Mouse (Mus musculus): ENCODE data around the gene Commd6. TPM values are rescaled to one million over a fixed set of nuclear protein-coding genes. Genes with fewer than 3 reads are reported as not detected.

Gene Commd6
- polyA plus RNA-seq, 1 experiment = 11.1 TPM

- Histone ChIP-seq H3K27me3 (ENCODE audit: control insufficient read depth, insufficient read depth, low read length) (no peaks in the 10 kb centered on the region), H3K36me3 (ENCODE audit: control insufficient read depth, insufficient read depth, low read length) (no peaks in the 10 kb centered on the region), H3K4me3 (ENCODE audit: control insufficient read depth, low read depth, low read length) (peak within 1 kb of the TSS; percentile 87), H3K4me1 (ENCODE audit: control insufficient read depth, insufficient read depth, low read length) (peaks cover 15% of the 10 kb centered on the region), H3K27ac (ENCODE audit: control insufficient read depth, insufficient read depth, low read depth, low read length) (peak within 1 kb of the TSS; percentile 59)
- TF ChIP-seq POLR2A (IDR thresholded peaks at IDR 0.05; ENCODE audit: control insufficient read depth, low read depth, low read length) (no peak; the same call in 1 of the 2 replicates), CTCF (IDR thresholded peaks at IDR 0.05; ENCODE audit: control insufficient read depth, insufficient read depth, insufficient replicate concordance, low read depth, low read length) (peak; percentile 22; the same call in 1 of the 2 replicates)
Measured at GRCm38 (mm10) chr14:101608519-101609368, 31.7 kb downstream of the Commd6 start, which contains the start of gene Tbc1d4. Gene Tbc1d4 (minus strand): TSS chr14:101609191.

- TF ChIP-seq CTCF (IDR thresholded peaks at IDR 0.05; ENCODE audit: control insufficient read depth, insufficient read depth, insufficient replicate concordance, low read depth, low read length) (no peak), POLR2A (IDR thresholded peaks at IDR 0.05; ENCODE audit: control insufficient read depth, low read depth, low read length) (no peak)
- Histone ChIP-seq H3K27me3 (ENCODE audit: control insufficient read depth, insufficient read depth, low read length) (no peaks in the 10 kb centered on the region), H3K27ac (ENCODE audit: control insufficient read depth, insufficient read depth, low read depth, low read length) (no peak overlapping the region; the same call in 1 of the 2 replicates), H3K4me3 (ENCODE audit: control insufficient read depth, low read depth, low read length) (peak overlapping the region; percentile 87), H3K36me3 (ENCODE audit: control insufficient read depth, insufficient read depth, low read length) (no peaks in the 10 kb centered on the region), H3K4me1 (ENCODE audit: control insufficient read depth, insufficient read depth, low read length) (peaks cover 15% of the 10 kb centered on the region)
Measured at GRCm38 (mm10) chr14:101607631-101608518, 32.6 kb downstream of the Commd6 start.

DNA sequence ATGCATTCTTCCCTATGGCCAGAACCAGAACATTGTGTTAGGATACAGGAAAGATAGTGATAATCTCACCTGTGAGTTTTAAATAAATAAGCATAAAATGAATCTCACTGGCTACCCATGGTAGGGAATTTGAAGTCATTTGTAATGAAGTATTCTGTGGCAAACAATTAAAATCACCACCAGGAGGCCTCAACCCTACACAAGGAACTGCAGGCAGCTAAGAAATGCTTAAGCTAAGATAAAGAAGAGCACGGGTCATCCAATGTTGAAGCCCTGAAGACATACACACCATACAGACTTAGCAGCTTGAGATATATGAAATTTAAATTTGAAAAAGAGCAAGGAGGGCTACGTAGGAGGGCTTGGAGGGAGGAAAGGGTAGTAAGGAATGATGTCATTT is 34.6 kb downstream of the Commd6 start:
- H3K27me3 ChIP-seq (ENCODE audit: control insufficient read depth, insufficient read depth, low read length) = no peaks in the 10 kb centered on the region
- peaks cover 15% of the 10 kb centered on the region for H3K4me1 ChIP-seq (ENCODE audit: control insufficient read depth, insufficient read depth, low read length)
- H3K27ac ChIP-seq (ENCODE audit: control insufficient read depth, insufficient read depth, low read depth, low read length) = no peak overlapping the region
- TF ChIP-seq POLR2A (IDR thresholded peaks at IDR 0.05; ENCODE audit: control insufficient read depth, low read depth, low read length) = no peak
- no peak for TF ChIP-seq CTCF (IDR thresholded peaks at IDR 0.05; ENCODE audit: control insufficient read depth, insufficient read depth, insufficient replicate concordance, low read depth, low read length)
- no peak overlapping the region for H3K4me3 ChIP-seq (ENCODE audit: control insufficient read depth, low read depth, low read length)
- no peaks in the 10 kb centered on the region for H3K36me3 ChIP-seq (ENCODE audit: control insufficient read depth, insufficient read depth, low read length)

- no peak overlapping the region for H3K4me3 ChIP-seq (ENCODE audit: control insufficient read depth, low read depth, low read length)
- no peaks in the 10 kb centered on the region for H3K36me3 ChIP-seq (ENCODE audit: control insufficient read depth, insufficient read depth, low read length)
- H3K27ac ChIP-seq (ENCODE audit: control insufficient read depth, insufficient read depth, low read depth, low read length) = no peak overlapping the region
- H3K27me3 ChIP-seq (ENCODE audit: control insufficient read depth, insufficient read depth, low read length) = no peaks in the 10 kb centered on the region
- no peak for TF ChIP-seq CTCF (IDR thresholded peaks at IDR 0.05; ENCODE audit: control insufficient read depth, insufficient read depth, insufficient replicate concordance, low read depth, low read length)
- peaks cover 6% of the 10 kb centered on the region for H3K4me1 ChIP-seq (ENCODE audit: control insufficient read depth, insufficient read depth, low read length)
Measured at GRCm38 (mm10) chr14:101602851-101603250, 37.6 kb downstream of the Commd6 start.

DNA sequence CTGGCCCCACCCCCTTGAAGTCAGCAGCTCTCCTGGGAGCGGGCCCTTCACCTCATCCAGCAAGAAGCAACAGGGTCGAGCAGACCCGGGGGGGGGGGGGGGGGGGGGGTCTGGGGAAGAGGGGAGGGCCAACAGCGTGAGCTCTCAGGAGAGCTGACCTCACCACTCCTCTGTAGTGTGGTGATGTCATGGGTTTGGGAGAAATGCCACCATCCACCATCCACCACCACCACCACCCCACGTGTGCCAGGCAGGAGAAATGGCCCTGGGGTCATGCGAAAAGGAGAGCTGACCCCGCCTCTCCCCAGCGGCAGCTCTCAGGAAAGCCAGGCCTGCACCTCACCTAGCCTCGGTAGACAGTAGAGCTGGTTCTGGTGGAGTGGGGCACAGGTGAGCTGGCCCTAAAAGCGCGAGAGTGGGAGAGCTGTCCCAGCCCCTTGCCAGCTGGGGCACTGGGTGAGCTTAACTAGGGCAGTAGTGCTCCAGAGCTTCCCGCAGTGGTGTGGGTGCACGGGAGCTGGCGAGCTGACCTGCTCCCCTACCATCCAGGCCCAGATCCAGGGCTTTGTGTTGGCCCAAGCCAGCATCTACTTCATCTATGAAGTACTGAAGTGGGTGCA is 43.3 kb downstream of the Commd6 start:
- no peak for TF ChIP-seq CTCF (IDR thresholded peaks at IDR 0.05; ENCODE audit: control insufficient read depth, insufficient read depth, insufficient replicate concordance, low read depth, low read length)
- TF ChIP-seq POLR2A (IDR thresholded peaks at IDR 0.05; ENCODE audit: control insufficient read depth, low read depth, low read length) = no peak

DNA sequence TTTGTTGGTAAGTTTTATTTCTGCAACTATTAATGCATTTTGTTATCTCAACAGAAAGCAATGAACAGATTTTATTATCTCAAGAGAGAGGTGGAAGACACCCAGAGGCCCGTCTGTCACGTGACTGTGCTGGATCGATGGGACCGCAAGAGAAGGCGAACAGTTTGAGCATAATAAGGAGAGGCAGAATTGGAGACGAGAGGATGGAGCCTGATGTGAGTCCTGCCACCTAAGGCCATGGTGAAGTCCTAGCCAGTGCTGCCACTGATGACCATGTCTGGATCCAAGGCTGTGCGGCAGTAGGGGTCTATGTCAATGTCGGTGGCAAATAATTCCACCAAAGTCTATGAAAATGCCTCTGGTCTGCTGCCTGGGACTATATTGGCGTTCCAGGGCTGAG is 43.8 kb downstream of the Commd6 start:
- TF ChIP-seq POLR2A (IDR thresholded peaks at IDR 0.05; ENCODE audit: control insufficient read depth, low read depth, low read length) (no peak), CTCF (IDR thresholded peaks at IDR 0.05; ENCODE audit: control insufficient read depth, insufficient read depth, insufficient replicate concordance, low read depth, low read length) (no peak)
- H3K27ac ChIP-seq (ENCODE audit: control insufficient read depth, insufficient read depth, low read depth, low read length) = no peak overlapping the region
- H3K4me1 ChIP-seq (ENCODE audit: control insufficient read depth, insufficient read depth, low read length) = no peaks in the 10 kb centered on the region
- no peaks in the 10 kb centered on the region for H3K36me3 ChIP-seq (ENCODE audit: control insufficient read depth, insufficient read depth, low read length)
- no peaks in the 10 kb centered on the region for H3K27me3 ChIP-seq (ENCODE audit: control insufficient read depth, insufficient read depth, low read length)
- no peak overlapping the region for H3K4me3 ChIP-seq (ENCODE audit: control insufficient read depth, low read depth, low read length)

More for the DNA sequence above, 43.3 kb downstream of the Commd6 start:
- H3K4me3 ChIP-seq (ENCODE audit: control insufficient read depth, low read depth, low read length) = no peak overlapping the region
- no peak overlapping the region for H3K27ac ChIP-seq (ENCODE audit: control insufficient read depth, insufficient read depth, low read depth, low read length)
- H3K4me1 ChIP-seq (ENCODE audit: control insufficient read depth, insufficient read depth, low read length) = no peaks in the 10 kb centered on the region
- no peaks in the 10 kb centered on the region for H3K27me3 ChIP-seq (ENCODE audit: control insufficient read depth, insufficient read depth, low read length)
- H3K36me3 ChIP-seq (ENCODE audit: control insufficient read depth, insufficient read depth, low read length) = no peaks in the 10 kb centered on the region
